Mouse (Mus musculus): ENCODE measurements around the gene Tymp. TPM values are rescaled to one million over a fixed set of nuclear protein-coding genes. Genes with fewer than 3 reads are reported as not detected.

Tymp gene
- total RNA-seq, 2 experiments from 2014 or later, result 0.44 to 0.64 TPM

- DNase-seq (ENCODE audit: low spot score), result no peak
- intact Hi-C loops (cut with DNase I), result loop anchor here (5.0 kb wide), 1 partner anchor 187 kb away; no protein-coding TSS in a partner anchor
Measured at GRCm38 (mm10) chr15:89340136-89340535, 36.7 kb downstream of the Tymp start.

- no peak for DNase-seq (ENCODE audit: low spot score)
- intact Hi-C loops (cut with DNase I), result loop anchor here (5.0 kb wide), 1 partner anchor 188 kb away; no protein-coding TSS in a partner anchor
Measured at GRCm38 (mm10) chr15:89339696-89340095, 37.1 kb downstream of the Tymp start.

GRCm38 (mm10) chr15:89336422-89336821 lies 40.4 kb downstream of the Tymp start:
- no peak for DNase-seq (ENCODE audit: low spot score)
- intact Hi-C loops (cut with DNase I), result no loop called here

GRCm38 (mm10) chr15:89334774-89335537 lies 41.9 kb downstream of the Tymp start:
- DNase-seq (ENCODE audit: low spot score), result no peak
- intact Hi-C loops (cut with DNase I), result no loop called here

GRCm38 (mm10) chr15:89334271-89334670 lies 42.6 kb downstream of the Tymp start, which contains the start of gene Miox:
Miox (plus strand) TSS chr15:89334398.
- no peak for DNase-seq (ENCODE audit: low spot score)
- intact Hi-C loops (cut with DNase I), result no loop called here

- no peak for DNase-seq (ENCODE audit: low spot score)
- intact Hi-C loops (cut with DNase I), result no loop called here
Measured at GRCm38 (mm10) chr15:89326441-89326840, 50.4 kb downstream of the Tymp start.

- intact Hi-C loops (cut with DNase I), result no loop called here
- DNase-seq (ENCODE audit: low spot score), result no peak
Measured at GRCm38 (mm10) chr15:89323656-89324055, 53.2 kb downstream of the Tymp start.

- no peak for DNase-seq (ENCODE audit: low spot score)
- intact Hi-C loops (cut with DNase I), result no loop called here
Measured at GRCm38 (mm10) chr15:89322670-89323522, 53.9 kb downstream of the Tymp start, which contains the start of gene Adm2. Adm2 (plus strand) TSS chr15:89322720.

Other genes starting within 250 kb of the Tymp start
- 1 to 10 TPM; 7.4 to 8.3 TPM for gene Hdac10, start 248.3 kb downstream of the Tymp start, total RNA-seq (2021)
- 10 to 100 TPM; 20.1 to 22.3 TPM for gene Mapk12, start 236.3 kb downstream of the Tymp start, total RNA-seq (2021)
- 1 to 10 TPM; 1.4 to 2.1 TPM for gene Mapk11, start 227.4 kb downstream of the Tymp start, total RNA-seq (2021)
- 10 to 100 TPM; 81.5 to 86.1 TPM for gene Plxnb2, start 196.3 kb downstream of the Tymp start, total RNA-seq (2021)
- gene Dennd6b, start 180.5 kb downstream of the Tymp start, total RNA-seq (2021), result 1 to 10 TPM; 8.4 to 8.7 TPM
- 10 to 100 TPM; 63.4 to 65.0 TPM for gene Ppp6r2, start 165.5 kb downstream of the Tymp start, total RNA-seq (2021)
- 10 to 100 TPM; 58.3 to 64.4 TPM for gene Sbf1, start 61.7 kb downstream of the Tymp start, total RNA-seq (2021)
- gene Adm2, start 54.3 kb downstream of the Tymp start, total RNA-seq (2021), result not detected
- gene Miox, start 42.6 kb downstream of the Tymp start, total RNA-seq (2021), result not detected
- 10 to 100 TPM; 30.6 to 31.8 TPM for gene Lmf2, start 21.4 kb downstream of the Tymp start, total RNA-seq (2021)
- 10 to 100 TPM; 52.0 to 60.4 TPM for gene Ncaph2, start 21.3 kb downstream of the Tymp start, total RNA-seq (2021)
- gene Sco2, start 3.2 kb downstream of the Tymp start, total RNA-seq (2021), result 10 to 100 TPM; 23.0 to 24.2 TPM
- gene Odf3b, start 2.2 kb upstream of the Tymp start, total RNA-seq (2021), result 1 to 10 TPM; 1.3 TPM
- gene Klhdc7b, start 7.9 kb upstream of the Tymp start, total RNA-seq (2021), result not detected
- gene Syce3, start 33.5 kb upstream of the Tymp start, total RNA-seq (2021), result not detected
- gene Cpt1b, start 48.8 kb upstream of the Tymp start, total RNA-seq (2021), result 100 to 1,000 TPM; 512 to 569 TPM
- gene C730034F03Rik, start 52.5 kb upstream of the Tymp start, total RNA-seq (2021), result 1 to 10 TPM; 1.5 TPM
- gene Gm44502, start 52.7 kb upstream of the Tymp start, total RNA-seq (2021), result 10 to 100 TPM; 14.5 to 16.4 TPM
- gene Chkb, start 52.9 kb upstream of the Tymp start, total RNA-seq (2021), result 10 to 100 TPM; 40.6 to 44.9 TPM
- under 1 TPM; 0.10 to 0.11 TPM for gene Mapk8ip2, start 76.9 kb upstream of the Tymp start, total RNA-seq (2021)
- 10 to 100 TPM; 12.0 to 13.1 TPM for gene Arsa, start 100.4 kb upstream of the Tymp start, total RNA-seq (2021)
- 10 to 100 TPM; 48.2 to 53.3 TPM for gene Shank3, start 122.6 kb upstream of the Tymp start, total RNA-seq (2021)
- under 1 TPM in 1 of 2 experiments, not detected in 1; 0.36 TPM for gene Acr, start 191.3 kb upstream of the Tymp start, total RNA-seq (2021)
- 1 to 10 TPM; 3.5 to 7.5 TPM for gene Rabl2, start 214.9 kb upstream of the Tymp start, total RNA-seq (2021)